Mouse (Mus musculus): ENCODE data around the gene Lix1l.

Gene Lix1l

GRCm38 (mm10) chr3:96600639-96601250 is at the start of gene Lix1l:
Lix1l (plus strand) TSS chr3:96601149.
- peak; percentile 100 for DNase-seq (ENCODE audit: low read depth, low spot score)

- peak; percentile 87 for DNase-seq (ENCODE audit: low read depth, low spot score)
Observed at GRCm38 (mm10) chr3:96551203-96551602, 49.7 kb upstream of the Lix1l start.

- DNase-seq (ENCODE audit: low read depth, low spot score): no peak
Observed at GRCm38 (mm10) chr3:96551890-96552289, 49.1 kb upstream of the Lix1l start.

GRCm38 (mm10) chr3:96553601-96554000 is 47.3 kb upstream of the Lix1l start:
- DNase-seq (ENCODE audit: low read depth, low spot score): no peak

GRCm38 (mm10) chr3:96554251-96554650 is 46.7 kb upstream of the Lix1l start:
- no peak for DNase-seq (ENCODE audit: low read depth, low spot score)

GRCm38 (mm10) chr3:96555041-96555596 is 45.8 kb upstream of the Lix1l start:
- DNase-seq (ENCODE audit: low read depth, low spot score): peak; percentile 77

- no peak for DNase-seq (ENCODE audit: low read depth, low spot score)
Observed at GRCm38 (mm10) chr3:96555999-96556614, 44.8 kb upstream of the Lix1l start.

GRCm38 (mm10) chr3:96556651-96557635 is 44.0 kb upstream of the Lix1l start:
- peak; percentile 46 for DNase-seq (ENCODE audit: low read depth, low spot score)

- peak; percentile 99 for DNase-seq (ENCODE audit: low read depth, low spot score)
Observed at GRCm38 (mm10) chr3:96557694-96558093, 43.3 kb upstream of the Lix1l start, which contains the start of gene Txnip. Txnip (plus strand) TSS chr3:96557957.

- DNase-seq (ENCODE audit: low read depth, low spot score): peak; percentile 44
Observed at GRCm38 (mm10) chr3:96558159-96558558, 42.8 kb upstream of the Lix1l start.

- DNase-seq (ENCODE audit: low read depth, low spot score): no peak
Observed at GRCm38 (mm10) chr3:96558668-96559196, 42.2 kb upstream of the Lix1l start.

GRCm38 (mm10) chr3:96559398-96559910 is 41.5 kb upstream of the Lix1l start:
- no peak for DNase-seq (ENCODE audit: low read depth, low spot score)

GRCm38 (mm10) chr3:96559911-96560850 is 40.8 kb upstream of the Lix1l start:
- no peak for DNase-seq (ENCODE audit: low read depth, low spot score)

GRCm38 (mm10) chr3:96560881-96561668 is 39.9 kb upstream of the Lix1l start:
- DNase-seq (ENCODE audit: low read depth, low spot score): no peak

GRCm38 (mm10) chr3:96561946-96562681 is 38.8 kb upstream of the Lix1l start:
- no peak for DNase-seq (ENCODE audit: low read depth, low spot score)

GRCm38 (mm10) chr3:96563267-96563666 is 37.7 kb upstream of the Lix1l start:
- no peak for DNase-seq (ENCODE audit: low read depth, low spot score)

- peak; percentile 32 for DNase-seq (ENCODE audit: low read depth, low spot score)
Observed at GRCm38 (mm10) chr3:96563911-96564632, 36.9 kb upstream of the Lix1l start.

- DNase-seq (ENCODE audit: low read depth, low spot score): no peak
Observed at GRCm38 (mm10) chr3:96564633-96565032, 36.3 kb upstream of the Lix1l start.
